Mouse (Mus musculus) WW6 (cell line): ENCODE data around the gene Wdr5b.
"Not testable (repeated sequence)": the region's sequence is repeated elsewhere in the genome, so short reads cannot be mapped to it uniquely, and the experiment has no call there.

ENCODE experiments used
- DNase-seq: peaks from one replicate; pipeline ENCODE4 v3.0.0-alpha.2; 2013; ENCODE audit warnings: low read depth, low spot score

The Wdr5b gene

GRCm38 (mm10) chr16:36040640-36041624, at the start of gene Wdr5b:
Wdr5b (plus strand) TSS chr16:36041190.
- DNase-seq: peak; percentile 84

- DNase-seq: no peak
Measured at GRCm38 (mm10) chr16:35992391-35992790, 48.6 kb upstream of the Wdr5b start.

- no peak for DNase-seq
Measured at GRCm38 (mm10) chr16:35993316-35993715, 47.7 kb upstream of the Wdr5b start.

- not testable (repeated sequence) for DNase-seq
Measured at GRCm38 (mm10) chr16:35998852-35999251, 42.1 kb upstream of the Wdr5b start.

- no peak for DNase-seq
Measured at GRCm38 (mm10) chr16:36008396-36008795, 32.6 kb upstream of the Wdr5b start.

GRCm38 (mm10) chr16:36016335-36016734, 24.7 kb upstream of the Wdr5b start:
- no peak for DNase-seq

- not testable (repeated sequence) for DNase-seq
Measured at GRCm38 (mm10) chr16:36028120-36028519, 12.9 kb upstream of the Wdr5b start.

GRCm38 (mm10) chr16:36041625-36042020, 633 bp downstream of the Wdr5b start:
- no peak for DNase-seq

- no peak for DNase-seq
Measured at GRCm38 (mm10) chr16:36043073-36043472, 2.1 kb downstream of the Wdr5b start.

GRCm38 (mm10) chr16:36043964-36044363, 3.0 kb downstream of the Wdr5b start:
- no peak for DNase-seq

- no peak for DNase-seq
Measured at GRCm38 (mm10) chr16:36047538-36047937, 6.5 kb downstream of the Wdr5b start.

- DNase-seq: no peak
Measured at GRCm38 (mm10) chr16:36051491-36051890, 10.5 kb downstream of the Wdr5b start.

- DNase-seq: no peak
Measured at GRCm38 (mm10) chr16:36053524-36054275, 12.7 kb downstream of the Wdr5b start.

- no peak for DNase-seq
Measured at GRCm38 (mm10) chr16:36054920-36055319, 13.9 kb downstream of the Wdr5b start.

- DNase-seq: no peak
Measured at GRCm38 (mm10) chr16:36056416-36056815, 15.4 kb downstream of the Wdr5b start.

GRCm38 (mm10) chr16:36057933-36058475, 17.0 kb downstream of the Wdr5b start:
- DNase-seq: no peak

- not testable (repeated sequence) for DNase-seq
Measured at GRCm38 (mm10) chr16:36062534-36062933, 21.5 kb downstream of the Wdr5b start.

GRCm38 (mm10) chr16:36063315-36063714, 22.3 kb downstream of the Wdr5b start:
- DNase-seq: no peak

GRCm38 (mm10) chr16:36064904-36065303, 23.9 kb downstream of the Wdr5b start:
- DNase-seq: no peak

- DNase-seq: no peak
Measured at GRCm38 (mm10) chr16:36067694-36068093, 26.7 kb downstream of the Wdr5b start.

- DNase-seq: no peak
Measured at GRCm38 (mm10) chr16:36068356-36068755, 27.4 kb downstream of the Wdr5b start.
